Mouse (Mus musculus) lung, adult 2 months (tissue): ENCODE data around the gene Gm44511.
"Not testable (repeated sequence)": the region's sequence is repeated elsewhere in the genome, so short reads cannot be mapped to it uniquely, and the experiment has no call there.

Experiments used
- CTCF ChIP-seq: fragments of 200-500 bp; IDR thresholded peaks from 2 replicates; pipeline ENCODE4 v1.5.1; 2011; ENCODE audit warnings: mild to moderate bottlenecking, low read length, control low read depth; ENCODE audit not compliant: insufficient read depth
- POLR2A ChIP-seq: fragments of 200-500 bp; IDR thresholded peaks from 2 replicates; pipeline ENCODE4 v1.6.1; 2011; ENCODE audit warnings: low read depth, mild to moderate bottlenecking, control low read depth, low read length, borderline replicate concordance; ENCODE audit errors: extremely low read depth

DNA sequence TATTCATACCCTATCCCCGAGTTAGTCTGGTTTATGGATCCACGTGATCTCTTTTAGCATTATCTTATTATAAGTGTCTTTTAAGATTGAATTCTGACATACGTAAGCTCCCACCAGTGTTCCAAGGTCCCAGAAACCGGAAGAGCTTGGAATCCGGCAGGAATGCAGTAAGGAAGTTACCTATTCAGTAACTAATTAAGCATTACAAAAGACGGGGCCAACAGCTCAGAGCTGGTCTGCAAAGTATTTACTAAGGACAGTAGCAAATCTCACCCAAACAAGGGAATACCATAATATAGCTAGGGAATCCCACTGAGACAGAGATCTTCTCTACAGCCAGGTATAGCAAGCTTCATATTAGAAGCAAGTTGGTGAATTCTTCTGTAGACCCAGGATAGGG is 79.1 kb downstream of the Gm44511 start:
- not testable (repeated sequence) for TF ChIP-seq CTCF, POLR2A
